Mouse (Mus musculus) spleen, postnatal 14 days (tissue): ENCODE data around the gene Npepps.

Experiments
- DNase-seq, 2 experiments: peaks; one replicate each; pipeline ENCODE4 v3.0.0; 2021 to 2022; ENCODE audit warnings: low spot score in 2 of 2

The Npepps gene

GRCm38 (mm10) chr11:97186947-97187763 lies 93.3 kb downstream of the Npepps start:
- peak; percentile 97 for DNase-seq

- DNase-seq = no peak
Measured at GRCm38 (mm10) chr11:97185704-97186614, 94.5 kb downstream of the Npepps start.

- DNase-seq = no peak
Measured at GRCm38 (mm10) chr11:97184875-97185274, 95.6 kb downstream of the Npepps start.

GRCm38 (mm10) chr11:97182446-97182845 lies 98.0 kb downstream of the Npepps start:
- DNase-seq = no peak

- DNase-seq = no peak
Measured at GRCm38 (mm10) chr11:97181061-97181460, 99.4 kb downstream of the Npepps start.

GRCm38 (mm10) chr11:97178198-97178597 lies 102.2 kb downstream of the Npepps start:
- DNase-seq = no peak

GRCm38 (mm10) chr11:97176851-97177250 lies 103.6 kb downstream of the Npepps start:
- no peak for DNase-seq

- no peak for DNase-seq
Measured at GRCm38 (mm10) chr11:97175499-97175898, 104.9 kb downstream of the Npepps start.

- no peak for DNase-seq
Measured at GRCm38 (mm10) chr11:97160341-97160740, 120.1 kb downstream of the Npepps start.

GRCm38 (mm10) chr11:97156999-97157398 lies 123.4 kb downstream of the Npepps start:
- DNase-seq = no peak
